Mouse (Mus musculus): ENCODE results near the gene Nup210l. TPM values are rescaled to one million over a fixed set of nuclear protein-coding genes. Genes with fewer than 3 reads are reported as not detected.

Nup210l gene
- polyA plus RNA-seq, 1 experiment from 2014 or later = 0.40 TPM

- no peak overlapping the region for H3K9ac ChIP-seq
- 90% methylated on average over 5 of the region's 5 CpGs for WGBS
- no peak overlapping the region for H3K4me2 ChIP-seq
- no peaks in the 10 kb centered on the region for H3K27me3 ChIP-seq (replicated peaks)
- H3K4me1 ChIP-seq (replicated peaks) = peaks cover 29% of the 10 kb centered on the region
- no peaks in the 10 kb centered on the region for H3K9me3 ChIP-seq (replicated peaks)
- peaks cover 63% of the 10 kb centered on the region for H3K36me3 ChIP-seq
- H3K27ac ChIP-seq (ENCODE audit: poor library complexity, severe bottlenecking) = no peak overlapping the region
- ATAC-seq (ENCODE audit: insufficient number of reproducible peaks, low FRiP score) = no peak
- H3K4me3 ChIP-seq = no peak overlapping the region
Observed at GRCm38 (mm10) chr3:90209908-90210566, 106.1 kb downstream of the Nup210l start.

DNA sequence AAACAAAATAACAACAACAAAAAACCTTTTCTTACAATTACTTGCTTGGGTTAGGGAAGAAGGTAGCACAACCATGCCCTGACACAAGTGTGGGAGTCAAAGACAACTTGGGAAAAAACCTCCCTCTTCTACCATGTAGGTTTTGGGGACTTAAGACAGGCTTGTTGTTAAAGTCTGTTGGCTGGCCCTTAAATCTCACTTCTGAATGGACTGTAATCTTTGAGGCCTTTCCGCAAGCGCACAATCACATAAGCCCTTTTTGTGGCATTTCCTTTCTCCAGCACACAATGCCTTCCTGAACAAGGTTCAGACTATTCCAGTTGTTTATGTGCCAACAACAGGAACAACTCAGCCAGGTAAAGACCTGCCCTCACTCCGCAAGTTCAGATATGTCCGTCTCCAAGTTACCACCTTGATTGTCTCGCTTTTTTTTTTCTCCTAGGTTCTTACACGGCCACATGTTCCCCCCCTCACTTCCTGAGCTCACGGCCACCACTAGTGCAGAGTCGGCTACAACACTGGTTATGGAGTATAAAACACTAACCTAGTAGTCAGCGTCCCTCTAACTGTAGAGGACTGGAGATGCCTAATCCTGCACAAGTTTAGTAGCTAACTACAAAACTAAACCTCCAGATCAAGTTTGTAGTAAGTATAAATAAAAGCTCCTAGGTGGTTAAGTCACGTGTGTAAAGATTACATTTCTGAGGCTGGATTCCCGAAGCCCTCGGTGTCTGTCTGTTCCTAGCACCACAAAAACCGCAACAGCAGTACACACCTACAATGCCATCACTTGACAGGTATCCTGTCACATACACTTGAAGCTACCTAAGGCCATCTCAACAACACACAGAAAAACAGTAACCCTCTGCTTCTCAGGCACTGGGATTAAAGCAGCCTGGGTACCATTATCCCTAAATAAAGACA lies 107.8 kb downstream of the Nup210l start:
- H3K4me1 ChIP-seq (replicated peaks) = peaks cover 29% of the 10 kb centered on the region
- H3K27ac ChIP-seq (ENCODE audit: poor library complexity, severe bottlenecking) = peak overlapping the region; percentile 47
- H3K27me3 ChIP-seq (replicated peaks) = no peaks in the 10 kb centered on the region
- peaks cover 54% of the 10 kb centered on the region for H3K36me3 ChIP-seq
- peak overlapping the region; percentile 88 for H3K4me3 ChIP-seq
- H3K9ac ChIP-seq = peak overlapping the region; percentile 50; the same call in 1 of the 2 replicates
- no peaks in the 10 kb centered on the region for H3K9me3 ChIP-seq (replicated peaks)
- WGBS = 62% methylated on average over 13 of the region's 13 CpGs
- H3K4me2 ChIP-seq = peak overlapping the region; percentile 97
- no peak for ATAC-seq (ENCODE audit: insufficient number of reproducible peaks, low FRiP score)

DNA sequence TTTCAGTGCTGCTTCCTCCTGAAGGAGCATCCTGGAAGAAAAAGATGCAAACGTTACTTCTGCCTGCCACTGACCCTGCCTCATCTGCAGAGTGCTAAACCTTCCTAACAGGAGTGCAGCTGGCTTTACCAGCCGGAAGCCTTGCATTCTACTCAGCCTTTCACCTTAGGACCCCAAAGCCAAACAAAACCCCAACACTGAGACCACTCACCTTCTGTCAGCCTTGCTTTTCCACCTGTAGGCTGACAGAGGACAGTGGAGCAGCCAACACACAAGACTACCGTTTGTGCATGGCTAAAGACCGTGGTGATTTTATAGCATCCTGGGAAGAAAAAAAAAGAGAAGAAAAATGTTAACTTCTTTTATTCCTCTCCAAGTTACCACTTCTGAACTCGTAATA lies 108.8 kb downstream of the Nup210l start:
- peak overlapping the region; percentile 88 for H3K4me3 ChIP-seq
- peaks cover 49% of the 10 kb centered on the region for H3K36me3 ChIP-seq
- H3K4me1 ChIP-seq (replicated peaks) = peaks cover 29% of the 10 kb centered on the region
- ATAC-seq (ENCODE audit: insufficient number of reproducible peaks, low FRiP score) = no peak
- no peaks in the 10 kb centered on the region for H3K27me3 ChIP-seq (replicated peaks)
- peak overlapping the region; percentile 97 for H3K4me2 ChIP-seq
- 12% methylated on average over 5 of the region's 5 CpGs for WGBS
- H3K9me3 ChIP-seq (replicated peaks) = no peaks in the 10 kb centered on the region
- H3K9ac ChIP-seq = peak overlapping the region; percentile 91
- peak overlapping the region; percentile 86 for H3K27ac ChIP-seq (ENCODE audit: poor library complexity, severe bottlenecking)

GRCm38 (mm10) chr3:90213377-90213866 lies 109.5 kb downstream of the Nup210l start, which contains the start of the genes Rps27 and Rab13:
TSS of gene Rps27 (minus strand) at chr3:90213651.
TSS of gene Rab13 (plus strand) at chr3:90213695.
- Histone ChIP-seq H3K9ac (peak within 1 kb of the TSS; percentile 91), H3K4me2 (peak within 1 kb of the TSS; percentile 97), H3K4me1 (replicated peaks) (peaks cover 29% of the 10 kb centered on the region), H3K27me3 (replicated peaks) (no peaks in the 10 kb centered on the region), H3K4me3 (peak within 1 kb of the TSS; percentile 88), H3K36me3 (peaks cover 42% of the 10 kb centered on the region), H3K27ac (ENCODE audit: poor library complexity, severe bottlenecking) (peak within 1 kb of the TSS; percentile 86), H3K9me3 (replicated peaks) (no peaks in the 10 kb centered on the region)
- WGBS = under 1% methylated on average over 42 of the region's 42 CpGs
- peak; percentile 92 for ATAC-seq (ENCODE audit: insufficient number of reproducible peaks, low FRiP score)

DNA sequence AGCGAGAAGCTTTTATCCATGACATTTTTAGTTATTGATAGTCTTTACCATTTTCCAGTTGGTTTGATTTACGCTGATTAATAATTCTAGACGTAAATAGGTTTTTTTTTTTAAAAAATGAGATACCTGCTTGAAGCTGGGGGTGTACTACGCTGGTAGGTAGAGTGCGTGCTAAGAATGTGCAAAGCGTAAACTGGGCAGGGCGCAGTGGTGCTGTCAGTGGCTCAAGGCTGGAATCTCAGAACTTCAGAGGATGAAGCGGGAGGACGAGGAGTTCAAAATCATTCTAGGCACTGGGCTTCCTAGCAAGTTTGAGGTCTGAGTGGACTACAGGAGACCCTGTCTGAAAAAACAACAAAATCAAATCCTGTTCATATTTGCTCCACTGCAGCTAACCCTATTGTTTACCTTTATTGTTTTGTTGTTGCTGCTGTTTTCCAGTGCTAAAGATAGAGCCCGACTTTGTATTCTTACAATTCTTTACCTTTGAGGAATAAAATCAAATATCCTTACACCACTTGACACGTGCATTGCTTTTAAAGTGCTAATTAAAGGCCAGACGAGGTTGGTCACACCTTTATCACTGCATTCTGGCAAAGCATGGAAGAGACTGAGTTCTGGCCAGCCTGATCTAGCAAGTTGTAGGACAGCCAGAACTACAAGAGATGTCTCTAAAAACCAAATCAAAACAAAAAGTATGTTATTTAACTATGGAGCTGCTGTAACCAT lies 110.2 kb downstream of the Nup210l start:
- WGBS = 14% methylated on average over 12 of the region's 12 CpGs
- no peak for ATAC-seq (ENCODE audit: insufficient number of reproducible peaks, low FRiP score)
- Histone ChIP-seq H3K9me3 (replicated peaks) (no peaks in the 10 kb centered on the region), H3K36me3 (peaks cover 35% of the 10 kb centered on the region), H3K4me3 (peak overlapping the region; percentile 88), H3K9ac (no peak overlapping the region), H3K27ac (ENCODE audit: poor library complexity, severe bottlenecking) (0 out of 2 replicates have a peak overlapping the region, but pooled peaks have one; percentile 86), H3K4me1 (replicated peaks) (peaks cover 26% of the 10 kb centered on the region), H3K27me3 (replicated peaks) (no peaks in the 10 kb centered on the region), H3K4me2 (peak overlapping the region; percentile 73)

- no peaks in the 10 kb centered on the region for H3K27me3 ChIP-seq (replicated peaks)
- peaks cover 28% of the 10 kb centered on the region for H3K4me1 ChIP-seq (replicated peaks)
- no peak overlapping the region for H3K4me3 ChIP-seq
- WGBS = 18% methylated on average over 1 of the region's 1 CpGs
- H3K9me3 ChIP-seq (replicated peaks) = no peaks in the 10 kb centered on the region
- H3K4me2 ChIP-seq = no peak overlapping the region
- H3K36me3 ChIP-seq = peaks cover 18% of the 10 kb centered on the region
- ATAC-seq (ENCODE audit: insufficient number of reproducible peaks, low FRiP score) = no peak
- no peak overlapping the region for H3K27ac ChIP-seq (ENCODE audit: poor library complexity, severe bottlenecking)
- no peak overlapping the region for H3K9ac ChIP-seq
Observed at GRCm38 (mm10) chr3:90215825-90216380, 112.0 kb downstream of the Nup210l start.

GRCm38 (mm10) chr3:90220088-90220487 lies 116.2 kb downstream of the Nup210l start:
- H3K36me3 ChIP-seq = peaks cover 12% of the 10 kb centered on the region
- ATAC-seq (ENCODE audit: insufficient number of reproducible peaks, low FRiP score) = no peak
- peak overlapping the region; percentile 89 for H3K4me2 ChIP-seq
- H3K4me1 ChIP-seq (replicated peaks) = peaks cover 32% of the 10 kb centered on the region
- no peaks in the 10 kb centered on the region for H3K27me3 ChIP-seq (replicated peaks)
- peak overlapping the region; percentile 20; the same call in 1 of the 2 replicates for H3K9ac ChIP-seq
- peak overlapping the region; percentile 62 for H3K4me3 ChIP-seq
- WGBS = 20% methylated on average over 6 of the region's 6 CpGs
- H3K9me3 ChIP-seq (replicated peaks) = no peaks in the 10 kb centered on the region
- peak overlapping the region; percentile 88 for H3K27ac ChIP-seq (ENCODE audit: poor library complexity, severe bottlenecking)

DNA sequence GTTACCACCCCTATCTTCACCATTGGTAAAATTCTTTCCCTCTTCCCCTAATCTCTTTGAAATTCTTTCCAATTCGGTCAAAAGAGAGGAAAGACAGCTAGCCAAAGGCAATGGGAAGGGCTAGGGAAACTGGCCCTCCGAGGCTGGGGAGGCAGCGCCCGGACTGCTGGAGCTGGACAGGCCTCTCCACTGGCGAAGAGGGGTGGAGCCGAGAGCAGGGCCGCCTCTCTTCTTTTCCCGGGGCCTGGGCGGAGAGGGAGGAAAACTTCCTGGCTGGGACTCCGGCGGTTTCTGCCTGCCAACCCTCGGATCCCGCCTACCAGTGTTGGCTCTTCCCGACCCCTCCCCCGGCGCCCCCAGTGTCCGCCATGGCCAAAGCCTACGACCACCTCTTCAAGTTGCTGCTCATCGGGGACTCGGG lies 116.6 kb downstream of the Nup210l start:
- H3K27ac ChIP-seq (ENCODE audit: poor library complexity, severe bottlenecking) = peak overlapping the region; percentile 88
- H3K27me3 ChIP-seq (replicated peaks) = no peaks in the 10 kb centered on the region
- peak overlapping the region; percentile 76 for H3K9ac ChIP-seq
- no peaks in the 10 kb centered on the region for H3K9me3 ChIP-seq (replicated peaks)
- H3K4me1 ChIP-seq (replicated peaks) = peaks cover 32% of the 10 kb centered on the region
- peaks cover 16% of the 10 kb centered on the region for H3K36me3 ChIP-seq
- peak overlapping the region; percentile 62 for H3K4me3 ChIP-seq
- WGBS = 0% methylated on average over 20 of the region's 20 CpGs
- peak; percentile 85 for ATAC-seq (ENCODE audit: insufficient number of reproducible peaks, low FRiP score)
- H3K4me2 ChIP-seq = peak overlapping the region; percentile 89

GRCm38 (mm10) chr3:90221123-90221522 lies 117.2 kb downstream of the Nup210l start:
- WGBS = 17% methylated on average over 5 of the region's 5 CpGs
- Histone ChIP-seq H3K36me3 (peaks cover 22% of the 10 kb centered on the region), H3K9ac (peak overlapping the region; percentile 76), H3K4me2 (peak overlapping the region; percentile 89), H3K4me3 (peak overlapping the region; percentile 62), H3K9me3 (replicated peaks) (no peaks in the 10 kb centered on the region), H3K27me3 (replicated peaks) (no peaks in the 10 kb centered on the region), H3K4me1 (replicated peaks) (peaks cover 32% of the 10 kb centered on the region), H3K27ac (ENCODE audit: poor library complexity, severe bottlenecking) (peak overlapping the region; percentile 88; the same call in 1 of the 2 replicates)
- no peak for ATAC-seq (ENCODE audit: insufficient number of reproducible peaks, low FRiP score)

DNA sequence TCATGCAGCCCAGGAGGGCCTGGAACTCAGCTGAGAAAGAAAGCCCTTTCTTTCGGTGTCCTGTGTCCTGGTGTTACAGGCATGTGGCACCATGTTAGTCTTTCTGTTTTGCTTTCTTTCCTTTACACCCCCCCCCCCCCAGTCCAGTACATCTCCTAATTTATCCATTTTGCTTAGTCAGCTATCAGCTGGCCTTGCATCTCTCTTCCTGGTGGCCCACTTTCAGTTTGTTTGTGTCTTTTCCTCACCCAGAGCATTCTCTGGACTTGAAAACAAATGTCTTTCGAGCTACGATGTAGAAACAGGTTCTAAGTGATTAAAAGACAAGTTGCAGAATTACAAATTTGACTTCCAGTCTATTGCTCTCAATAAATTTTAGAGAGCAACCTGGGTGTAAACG lies 118.5 kb downstream of the Nup210l start:
- Histone ChIP-seq H3K4me2 (no peak overlapping the region), H3K9me3 (replicated peaks) (no peaks in the 10 kb centered on the region), H3K36me3 (peaks cover 24% of the 10 kb centered on the region), H3K27me3 (replicated peaks) (no peaks in the 10 kb centered on the region), H3K27ac (ENCODE audit: poor library complexity, severe bottlenecking) (no peak overlapping the region), H3K4me3 (no peak overlapping the region), H3K4me1 (replicated peaks) (peaks cover 32% of the 10 kb centered on the region), H3K9ac (no peak overlapping the region)
- ATAC-seq (ENCODE audit: insufficient number of reproducible peaks, low FRiP score) = no peak
- WGBS = 80% methylated on average over 4 of the region's 4 CpGs
